Mouse (Mus musculus): ENCODE measurements at regions not wholly inside any gene's neighbourhood (a gene's known extent, or its start where the extent isn't known, plus 50 kb on each side); places are given as distances from the start of the nearest gene placed in this dataset.
"Not testable (repeated sequence)": the region's sequence is repeated elsewhere in the genome, so short reads cannot be mapped to it uniquely, and the experiment has no call there.

GRCm38 (mm10) chr9:78844969-78845683, 229.8 kb downstream of the Cd109 start:
- no peaks in the 10 kb centered on the region for H3K27me3 ChIP-seq
- peaks cover 15% of the 10 kb centered on the region for H3K4me1 ChIP-seq
- H3K4me3 ChIP-seq, result no peak overlapping the region
- H3K9ac ChIP-seq, result no peak overlapping the region
- H3K27ac ChIP-seq, result no peak overlapping the region
- H3K4me2 ChIP-seq, result 0 out of 2 replicates have a peak overlapping the region, but pooled peaks have one; percentile 2
- WGBS, result 12% methylated on average over 9 of the region's 9 CpGs
- peak; percentile 92; the same call in 1 of the 2 replicates for ATAC-seq (ENCODE audit: borderline replicate concordance, extremely low read depth, low FRiP score, low TSS enrichment)
- H3K9me3 ChIP-seq, result no peaks in the 10 kb centered on the region
- H3K36me3 ChIP-seq, result no peaks in the 10 kb centered on the region

GRCm38 (mm10) chr9:78846110-78846509, 230.8 kb downstream of the Cd109 start:
- Histone ChIP-seq H3K9me3 (no peaks in the 10 kb centered on the region), H3K9ac (no peak overlapping the region), H3K27me3 (no peaks in the 10 kb centered on the region), H3K27ac (peak overlapping the region; percentile 34; the same call in 1 of the 2 replicates), H3K4me2 (peak overlapping the region; percentile 33; the same call in 1 of the 2 replicates), H3K4me3 (no peak overlapping the region), H3K4me1 (peaks cover 15% of the 10 kb centered on the region), H3K36me3 (no peaks in the 10 kb centered on the region)
- 17% methylated on average over 7 of the region's 7 CpGs for WGBS
- peak; percentile 68 for ATAC-seq (ENCODE audit: borderline replicate concordance, extremely low read depth, low FRiP score, low TSS enrichment)

GRCm38 (mm10) chr9:78847890-78848563, 232.7 kb downstream of the Cd109 start:
- no peak for ATAC-seq (ENCODE audit: borderline replicate concordance, extremely low read depth, low FRiP score, low TSS enrichment)
- H3K36me3 ChIP-seq, result no peaks in the 10 kb centered on the region
- H3K4me3 ChIP-seq, result no peak overlapping the region
- 32% methylated on average over 9 of the region's 9 CpGs for WGBS
- no peaks in the 10 kb centered on the region for H3K27me3 ChIP-seq
- H3K9me3 ChIP-seq, result no peaks in the 10 kb centered on the region
- no peak overlapping the region for H3K27ac ChIP-seq
- H3K9ac ChIP-seq, result no peak overlapping the region
- no peak overlapping the region for H3K4me2 ChIP-seq
- peaks cover 15% of the 10 kb centered on the region for H3K4me1 ChIP-seq

GRCm38 (mm10) chr9:78848564-78848893, 233.2 kb downstream of the Cd109 start:
- not testable (repeated sequence) for H3K9me3 ChIP-seq; ATAC-seq (ENCODE audit: borderline replicate concordance, extremely low read depth, low FRiP score, low TSS enrichment); H3K9ac ChIP-seq; H3K27ac ChIP-seq; H3K27me3 ChIP-seq; H3K36me3 ChIP-seq; H3K4me3 ChIP-seq; H3K4me2 ChIP-seq
- H3K4me1 ChIP-seq, result peaks cover 15% of the 10 kb centered on the region
- 31% methylated on average over 1 of the region's 1 CpGs for WGBS

- H3K9ac ChIP-seq, result no peak overlapping the region
- no peak overlapping the region for H3K4me2 ChIP-seq
- H3K36me3 ChIP-seq, result no peaks in the 10 kb centered on the region
- H3K27ac ChIP-seq, result no peak overlapping the region
- H3K27me3 ChIP-seq, result no peaks in the 10 kb centered on the region
- H3K9me3 ChIP-seq, result no peaks in the 10 kb centered on the region
- H3K4me3 ChIP-seq, result no peak overlapping the region
- no peak for ATAC-seq (ENCODE audit: borderline replicate concordance, extremely low read depth, low FRiP score, low TSS enrichment)
- H3K4me1 ChIP-seq, result no peaks in the 10 kb centered on the region
- WGBS, result 66% methylated on average over 1 of the region's 1 CpGs
Observed at GRCm38 (mm10) chr9:78856981-78857380, 241.6 kb downstream of the Cd109 start.

GRCm38 (mm10) chr9:78859956-78860355, 244.6 kb downstream of the Cd109 start:
- Histone ChIP-seq H3K27ac (no peak overlapping the region), H3K36me3 (no peaks in the 10 kb centered on the region), H3K27me3 (no peaks in the 10 kb centered on the region), H3K4me2 (no peak overlapping the region), H3K4me3 (no peak overlapping the region), H3K4me1 (no peaks in the 10 kb centered on the region), H3K9ac (no peak overlapping the region), H3K9me3 (no peaks in the 10 kb centered on the region)
- 55% methylated on average over 2 of the region's 2 CpGs for WGBS
- ATAC-seq (ENCODE audit: borderline replicate concordance, extremely low read depth, low FRiP score, low TSS enrichment), result no peak

GRCm38 (mm10) chr9:78872561-78872960, 257.2 kb downstream of the Cd109 start:
- no peaks in the 10 kb centered on the region for H3K36me3 ChIP-seq
- no peak overlapping the region for H3K27ac ChIP-seq
- no peak overlapping the region for H3K4me3 ChIP-seq
- no peak overlapping the region for H3K4me2 ChIP-seq
- H3K9ac ChIP-seq, result no peak overlapping the region
- 44% methylated on average over 2 of the region's 2 CpGs for WGBS
- H3K9me3 ChIP-seq, result no peaks in the 10 kb centered on the region
- H3K4me1 ChIP-seq, result no peaks in the 10 kb centered on the region
- ATAC-seq (ENCODE audit: borderline replicate concordance, extremely low read depth, low FRiP score, low TSS enrichment), result no peak
- no peaks in the 10 kb centered on the region for H3K27me3 ChIP-seq

GRCm38 (mm10) chr9:78879955-78880642, 264.8 kb downstream of the Cd109 start:
- H3K27me3 ChIP-seq, result no peaks in the 10 kb centered on the region
- no peaks in the 10 kb centered on the region for H3K36me3 ChIP-seq
- no peak overlapping the region for H3K9ac ChIP-seq
- WGBS, result 43% methylated on average over 6 of the region's 6 CpGs
- H3K9me3 ChIP-seq, result no peaks in the 10 kb centered on the region
- H3K4me1 ChIP-seq, result no peaks in the 10 kb centered on the region
- H3K27ac ChIP-seq, result no peak overlapping the region
- ATAC-seq (ENCODE audit: borderline replicate concordance, extremely low read depth, low FRiP score, low TSS enrichment), result no peak
- no peak overlapping the region for H3K4me3 ChIP-seq
- no peak overlapping the region for H3K4me2 ChIP-seq

- no peak overlapping the region for H3K4me2 ChIP-seq
- no peaks in the 10 kb centered on the region for H3K27me3 ChIP-seq
- no peak overlapping the region for H3K9ac ChIP-seq
- no peak overlapping the region for H3K27ac ChIP-seq
- no peaks in the 10 kb centered on the region for H3K4me1 ChIP-seq
- 60% methylated on average over 4 of the region's 4 CpGs for WGBS
- H3K9me3 ChIP-seq, result no peaks in the 10 kb centered on the region
- no peak overlapping the region for H3K4me3 ChIP-seq
- H3K36me3 ChIP-seq, result no peaks in the 10 kb centered on the region
- no peak for ATAC-seq (ENCODE audit: borderline replicate concordance, extremely low read depth, low FRiP score, low TSS enrichment)
Observed at GRCm38 (mm10) chr9:78880643-78881306, 265.4 kb downstream of the Cd109 start.

- no peaks in the 10 kb centered on the region for H3K36me3 ChIP-seq
- H3K27ac ChIP-seq, result no peak overlapping the region
- H3K27me3 ChIP-seq, result no peaks in the 10 kb centered on the region
- H3K9me3 ChIP-seq, result no peaks in the 10 kb centered on the region
- no peak overlapping the region for H3K4me2 ChIP-seq
- no peaks in the 10 kb centered on the region for H3K4me1 ChIP-seq
- no peak for ATAC-seq (ENCODE audit: borderline replicate concordance, extremely low read depth, low FRiP score, low TSS enrichment)
- no peak overlapping the region for H3K9ac ChIP-seq
- no peak overlapping the region for H3K4me3 ChIP-seq
- WGBS, result 69% methylated on average over 5 of the region's 5 CpGs
Observed at GRCm38 (mm10) chr9:78881307-78881790, 266.0 kb downstream of the Cd109 start.

GRCm38 (mm10) chr9:78903211-78903610, 287.9 kb downstream of the Cd109 start:
- 67% methylated on average over 9 of the region's 9 CpGs for WGBS
- ATAC-seq (ENCODE audit: borderline replicate concordance, extremely low read depth, low FRiP score, low TSS enrichment), result no peak

More at GRCm38 (mm10) chr9:78903211-78903610, 287.9 kb downstream of the Cd109 start:
- no peak overlapping the region for H3K9ac ChIP-seq
- no peaks in the 10 kb centered on the region for H3K9me3 ChIP-seq
- no peak overlapping the region for H3K27ac ChIP-seq
- H3K4me1 ChIP-seq, result no peaks in the 10 kb centered on the region
- no peak overlapping the region for H3K4me2 ChIP-seq
- H3K4me3 ChIP-seq, result no peak overlapping the region
- no peaks in the 10 kb centered on the region for H3K36me3 ChIP-seq
- no peaks in the 10 kb centered on the region for H3K27me3 ChIP-seq

All from lung, embryonic 15.5 days (tissue).